Mouse (Mus musculus) activated CD4-positive, CD25-positive, alpha-beta regulatory T cell, adult 4 months (primary cell): ENCODE results near the gene Snx13. TPM values are rescaled to one million over a fixed set of nuclear protein-coding genes. Genes with fewer than 3 reads are reported as not detected.

Source experiments
- ATAC-seq: one replicate; pipeline ENCODE4 v1.8.0; 2017
- polyA plus RNA-seq, 2 experiments: library from polyadenylated mRNA; unstranded; fragments of 100-300 nt; shearing (Covaris generic); gene quantifications; one replicate each; pipeline ENCODE4 v1.2.1; 2017

The Snx13 gene
- polyA plus RNA-seq, 2 experiments from 2014 or later: 17.4 to 22.5 TPM

DNA sequence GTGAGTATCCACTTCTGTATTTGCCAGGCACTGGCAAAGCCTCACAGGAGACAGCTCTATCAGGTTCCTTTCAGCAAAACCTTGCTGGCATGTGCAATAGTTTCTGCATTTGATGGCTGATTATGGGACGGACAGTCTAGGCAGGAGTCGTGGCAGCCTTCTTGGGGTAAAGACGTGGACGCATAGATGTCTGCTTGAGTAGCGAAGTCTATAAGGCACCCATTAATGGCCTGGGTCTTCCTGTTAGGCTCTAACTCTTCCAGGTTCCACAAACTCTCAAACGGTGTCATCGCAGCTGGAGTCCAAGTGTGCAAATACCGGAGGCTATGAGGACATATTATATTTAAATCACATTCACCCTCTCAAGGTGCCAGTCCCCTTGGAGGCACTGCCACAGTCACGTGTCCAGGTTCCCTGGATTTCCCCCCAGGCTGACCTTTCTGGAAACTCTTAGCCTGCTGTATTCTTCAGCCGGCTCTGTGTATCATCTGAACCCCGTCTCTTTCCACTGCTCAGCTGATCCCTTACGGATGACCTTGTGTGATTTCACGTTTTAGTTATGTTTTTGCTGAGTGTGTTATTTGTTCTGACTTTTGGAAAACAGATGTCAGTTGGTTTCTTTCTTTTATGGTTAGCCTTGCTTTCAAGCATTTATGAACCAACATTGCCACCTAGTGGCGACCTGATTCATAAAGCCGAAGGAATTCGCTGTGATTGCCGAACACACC lies 144.9 kb downstream of the Snx13 start:
- peak; percentile 46 for ATAC-seq

DNA sequence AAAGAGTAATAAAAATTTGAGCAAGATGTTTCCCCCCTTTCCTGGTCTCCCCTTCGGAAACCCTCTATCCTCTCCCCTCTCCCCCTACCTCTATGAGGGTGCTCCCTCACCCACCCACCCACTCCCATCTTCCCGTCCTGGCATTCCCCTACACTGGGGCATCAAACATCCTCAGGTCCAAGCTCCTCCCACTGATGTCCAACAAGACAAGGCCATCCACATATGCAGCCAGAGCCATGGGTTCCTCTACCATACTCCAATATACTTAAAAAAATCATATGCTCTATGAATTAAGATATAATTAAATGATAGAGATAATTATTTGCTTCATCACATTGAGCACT lies 145.4 kb downstream of the Snx13 start:
- ATAC-seq: no peak

Other genes starting within 250 kb of the Snx13 start
- gene Hdac9, start 130.1 kb upstream of the Snx13 start, polyA plus RNA-seq: 1 to 10 TPM in 1 of 2 experiments, under 1 TPM in 1; 0.48 to 1.5 TPM
- gene Prps1l1, start 62.4 kb upstream of the Snx13 start, polyA plus RNA-seq: 1 to 10 TPM in 1 of 2 experiments, under 1 TPM in 1; 0.33 to 1.0 TPM